Mouse (Mus musculus): ENCODE results near the gene Cspg4. TPM values are rescaled to one million over a fixed set of nuclear protein-coding genes. Genes with fewer than 3 reads are reported as not detected.
"Not testable (repeated sequence)": the region's sequence is repeated elsewhere in the genome, so short reads cannot be mapped to it uniquely, and the experiment has no call there.

The Cspg4 gene
- polyA plus RNA-seq, 1 experiment from 2014 or later = 13.8 TPM

DNA sequence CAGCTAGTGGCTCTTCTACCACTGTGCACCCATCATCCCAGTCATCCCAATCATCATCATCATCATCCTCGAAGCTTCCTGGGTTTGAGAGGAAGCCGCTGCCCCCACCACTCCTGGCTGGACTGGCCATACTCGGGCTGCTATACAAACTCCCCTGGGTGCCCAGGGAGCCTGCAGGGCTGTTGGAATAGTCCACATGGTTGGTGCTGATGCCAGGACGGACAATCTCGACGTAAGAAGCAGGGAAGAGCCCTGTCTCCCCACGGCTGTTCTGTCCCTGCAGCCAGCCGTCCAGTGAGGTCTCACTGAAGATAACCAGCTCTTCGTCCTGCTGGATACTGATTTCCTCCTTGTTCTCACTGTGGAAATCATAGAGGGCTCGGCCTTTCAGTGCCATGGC, 61.6 kb downstream of the Cspg4 start:
- peak overlapping the region; percentile 59 for H3K4me3 ChIP-seq (replicated peaks)
- peak overlapping the region; percentile 83 for H3K4me2 ChIP-seq
- WGBS = 87% methylated on average over 10 of the region's 10 CpGs
- H3K36me3 ChIP-seq = peaks cover 45% of the 10 kb centered on the region
- H3K4me1 ChIP-seq (replicated peaks) = peaks cover 50% of the 10 kb centered on the region
- 0 out of 2 replicates have a peak overlapping the region, but pooled peaks have one; percentile 98 for H3K27ac ChIP-seq
- no peak for ATAC-seq (ENCODE audit: insufficient number of reproducible peaks, insufficient read depth, low FRiP score, low TSS enrichment, low read depth)
- H3K27me3 ChIP-seq = no peaks in the 10 kb centered on the region
- H3K9ac ChIP-seq (replicated peaks) = peak overlapping the region; percentile 70; the same call in 1 of the 2 replicates
- H3K9me3 ChIP-seq = peaks cover 4% of the 10 kb centered on the region; the same call in 1 of the 2 replicates

DNA sequence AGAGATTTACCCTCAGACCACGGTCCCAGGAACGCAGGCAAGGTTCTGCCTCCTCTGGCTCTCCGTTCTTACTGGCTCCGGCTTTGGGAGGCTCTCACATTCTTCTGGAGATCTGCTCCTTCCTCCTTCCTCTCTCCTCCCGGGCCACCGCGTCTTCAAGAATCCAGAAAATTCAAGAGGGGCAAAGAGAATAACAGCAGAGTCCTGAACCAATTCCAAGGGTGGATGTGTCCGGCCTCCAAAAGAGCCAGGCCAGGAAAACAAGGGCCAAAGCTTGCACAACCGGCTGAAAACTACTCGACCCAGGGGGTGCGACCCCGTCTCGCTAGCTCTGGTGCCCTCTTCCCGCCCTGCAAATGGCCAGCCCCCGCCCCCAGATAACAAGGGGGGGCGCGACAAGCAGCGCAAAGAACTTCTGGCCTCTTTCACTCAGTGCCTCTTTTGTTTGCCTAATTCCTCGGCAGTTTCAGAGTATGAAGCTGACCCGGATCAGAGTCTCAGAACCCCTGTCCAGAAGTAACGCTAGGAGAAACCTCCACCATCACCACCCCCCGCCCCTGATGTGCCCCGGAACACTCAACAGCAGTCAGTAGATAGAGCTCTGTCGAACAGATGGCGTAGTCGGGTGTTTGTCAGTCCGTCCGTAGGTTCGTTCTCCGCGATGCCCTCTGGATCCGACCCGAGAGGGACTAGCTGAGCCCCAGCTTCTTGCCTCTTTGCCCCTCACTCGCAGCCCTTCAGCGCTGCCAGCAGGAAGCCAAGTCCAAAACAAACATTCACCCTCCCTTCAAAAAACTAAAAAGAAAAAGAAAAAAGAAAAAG, 62.6 kb downstream of the Cspg4 start:
- peaks cover 50% of the 10 kb centered on the region for H3K4me1 ChIP-seq (replicated peaks)

DNA sequence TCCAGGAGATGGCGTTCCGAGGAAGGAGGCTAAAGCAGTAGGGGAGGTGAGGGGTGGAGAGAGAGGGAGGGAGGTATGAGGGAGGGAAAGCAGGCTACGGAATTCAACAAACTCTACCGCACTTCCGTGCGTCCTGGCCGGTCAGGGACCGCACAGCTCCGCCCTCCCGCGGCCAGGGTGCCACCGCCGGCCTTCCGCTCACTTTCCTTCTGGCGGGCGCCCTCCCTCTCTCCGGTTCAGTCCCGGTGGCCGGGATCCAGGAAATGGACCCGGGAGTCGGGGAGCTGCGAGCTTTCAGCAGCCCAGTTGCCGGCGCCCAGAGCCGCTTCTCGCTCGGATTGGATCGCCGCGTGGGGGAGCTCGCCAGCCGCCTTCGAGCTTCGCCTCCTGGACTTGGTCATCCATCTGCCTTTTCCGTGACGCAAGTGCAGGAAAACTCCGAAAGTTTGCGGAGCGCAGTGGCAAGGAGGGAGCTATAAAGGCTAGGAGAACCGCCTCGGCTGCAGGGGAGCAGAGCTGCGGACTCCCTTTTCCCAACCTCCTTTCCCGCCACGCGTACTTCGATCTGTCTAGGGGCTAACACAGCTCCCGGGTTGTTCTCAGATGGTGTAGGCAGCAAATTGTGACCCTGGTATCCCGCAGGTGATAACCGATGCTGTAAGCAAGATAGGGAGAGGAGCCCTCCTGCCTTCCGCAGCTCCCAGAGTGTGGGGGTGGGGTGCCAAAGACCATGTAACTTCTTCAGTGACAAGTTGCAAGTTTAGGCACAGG, 63.4 kb downstream of the Cspg4 start, which contains the start of gene Snx33:
TSS of gene Snx33 (minus strand) at position 331 of the 771 bp plus-strand sequence.
- ATAC-seq (ENCODE audit: insufficient number of reproducible peaks, insufficient read depth, low FRiP score, low TSS enrichment, low read depth) = peak; percentile 88
- peak within 1 kb of the TSS; percentile 59 for H3K4me3 ChIP-seq (replicated peaks)
- H3K4me2 ChIP-seq = peak within 1 kb of the TSS; percentile 83
- peaks cover 27% of the 10 kb centered on the region for H3K36me3 ChIP-seq
- no peaks in the 10 kb centered on the region for H3K27me3 ChIP-seq
- H3K9me3 ChIP-seq = no peaks in the 10 kb centered on the region
- peak within 1 kb of the TSS; percentile 98 for H3K27ac ChIP-seq
- peaks cover 44% of the 10 kb centered on the region for H3K4me1 ChIP-seq (replicated peaks)
- peak within 1 kb of the TSS; percentile 70 for H3K9ac ChIP-seq (replicated peaks)
- under 1% methylated on average over 47 of the region's 50 CpGs for WGBS

More for the DNA sequence above, 62.6 kb downstream of the Cspg4 start:
- 1% methylated on average over 35 of the region's 35 CpGs for WGBS
- Histone ChIP-seq H3K4me2 (peak overlapping the region; percentile 83), H3K9me3 (no peaks in the 10 kb centered on the region), H3K4me3 (replicated peaks) (peak overlapping the region; percentile 59), H3K27me3 (no peaks in the 10 kb centered on the region), H3K27ac (peak overlapping the region; percentile 98), H3K9ac (replicated peaks) (peak overlapping the region; percentile 70), H3K36me3 (peaks cover 35% of the 10 kb centered on the region)
- ATAC-seq (ENCODE audit: insufficient number of reproducible peaks, insufficient read depth, low FRiP score, low TSS enrichment, low read depth) = peak; percentile 58

DNA sequence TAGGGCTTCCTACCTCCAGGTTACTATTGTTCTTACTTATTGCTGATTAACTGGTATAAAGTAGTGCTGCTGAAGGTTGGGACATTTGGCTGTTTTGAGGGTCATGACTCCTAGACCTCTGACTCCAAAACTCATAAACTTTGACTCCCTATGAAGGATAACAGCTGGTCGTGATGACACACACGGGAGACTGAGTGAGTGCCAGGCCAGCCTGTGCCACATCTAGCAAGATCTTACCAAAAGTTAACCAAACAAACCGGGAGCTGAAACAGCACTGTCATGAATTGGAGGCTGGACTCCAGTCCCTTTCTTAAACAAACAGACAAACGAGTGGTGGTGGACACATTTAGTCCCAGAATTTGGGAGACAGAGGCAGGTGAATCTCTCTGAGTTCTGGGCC, 64.7 kb downstream of the Cspg4 start:
- WGBS = 39% methylated on average over 4 of the region's 4 CpGs

DNA sequence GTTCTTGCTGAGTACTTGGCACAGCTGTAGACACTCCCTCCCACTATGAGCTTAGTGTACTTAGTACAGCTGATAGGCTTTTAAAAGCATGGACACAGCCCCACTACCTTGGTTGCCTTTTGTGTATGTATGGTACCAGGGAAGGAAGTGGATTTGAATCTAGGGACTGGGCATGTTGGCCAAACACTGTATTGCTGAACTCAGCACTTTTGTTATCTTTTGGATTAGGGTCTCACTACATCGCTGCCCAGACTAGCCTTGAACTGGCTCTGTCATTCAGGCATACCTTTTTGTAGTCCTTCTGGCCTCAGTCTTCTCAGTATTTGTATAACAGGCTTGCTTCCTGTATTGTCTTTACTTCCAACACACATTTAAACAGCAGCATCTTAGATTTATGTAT, 65.7 kb downstream of the Cspg4 start:
- no peak overlapping the region for H3K4me3 ChIP-seq (replicated peaks)
- WGBS = 83% methylated on average over 1 of the region's 1 CpGs
- peaks cover 8% of the 10 kb centered on the region for H3K36me3 ChIP-seq
- H3K4me1 ChIP-seq (replicated peaks) = peaks cover 21% of the 10 kb centered on the region
- no peaks in the 10 kb centered on the region for H3K9me3 ChIP-seq
- no peak overlapping the region for H3K4me2 ChIP-seq
- ATAC-seq (ENCODE audit: insufficient number of reproducible peaks, insufficient read depth, low FRiP score, low TSS enrichment, low read depth) = no peak
- H3K9ac ChIP-seq (replicated peaks) = no peak overlapping the region
- H3K27me3 ChIP-seq = no peaks in the 10 kb centered on the region
- H3K27ac ChIP-seq = no peak overlapping the region

More for the DNA sequence above, 64.7 kb downstream of the Cspg4 start:
- ATAC-seq (ENCODE audit: insufficient number of reproducible peaks, insufficient read depth, low FRiP score, low TSS enrichment, low read depth) = no peak
- Histone ChIP-seq H3K4me1 (replicated peaks) (peaks cover 31% of the 10 kb centered on the region), H3K27ac (no peak overlapping the region), H3K4me2 (no peak overlapping the region), H3K36me3 (peaks cover 18% of the 10 kb centered on the region), H3K27me3 (no peaks in the 10 kb centered on the region), H3K9ac (replicated peaks) (no peak overlapping the region), H3K4me3 (replicated peaks) (no peak overlapping the region), H3K9me3 (no peaks in the 10 kb centered on the region)

DNA sequence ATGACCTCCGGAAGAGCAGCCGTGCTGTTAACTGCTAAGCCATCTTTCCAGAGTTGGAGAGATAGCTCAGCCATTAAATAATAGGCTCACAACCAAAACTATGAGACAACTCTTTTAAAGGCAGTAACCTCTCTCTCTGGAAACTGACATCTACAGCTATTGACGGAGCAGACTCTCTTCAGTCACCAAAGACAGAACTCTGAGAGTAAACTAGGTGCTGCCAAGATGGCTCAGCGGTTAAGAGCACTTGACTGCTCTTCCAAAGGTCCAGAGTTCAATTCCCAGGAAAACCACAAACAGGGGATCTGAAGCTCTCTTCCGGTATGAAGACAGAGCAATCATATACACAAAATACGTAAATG, 72.0 kb downstream of the Cspg4 start:
- WGBS = 19% methylated on average over 6 of the region's 6 CpGs
- H3K9ac ChIP-seq (replicated peaks) = no peak overlapping the region
- H3K27ac ChIP-seq = no peak overlapping the region
- H3K27me3 ChIP-seq = no peaks in the 10 kb centered on the region
- peak overlapping the region; percentile 89 for H3K4me2 ChIP-seq
- no peak for ATAC-seq (ENCODE audit: insufficient number of reproducible peaks, insufficient read depth, low FRiP score, low TSS enrichment, low read depth)
- H3K9me3 ChIP-seq = no peaks in the 10 kb centered on the region
- peaks cover 13% of the 10 kb centered on the region for H3K4me1 ChIP-seq (replicated peaks)
- peak overlapping the region; percentile 85 for H3K4me3 ChIP-seq (replicated peaks)
- peaks cover 6% of the 10 kb centered on the region; the same call in 1 of the 2 replicates for H3K36me3 ChIP-seq

DNA sequence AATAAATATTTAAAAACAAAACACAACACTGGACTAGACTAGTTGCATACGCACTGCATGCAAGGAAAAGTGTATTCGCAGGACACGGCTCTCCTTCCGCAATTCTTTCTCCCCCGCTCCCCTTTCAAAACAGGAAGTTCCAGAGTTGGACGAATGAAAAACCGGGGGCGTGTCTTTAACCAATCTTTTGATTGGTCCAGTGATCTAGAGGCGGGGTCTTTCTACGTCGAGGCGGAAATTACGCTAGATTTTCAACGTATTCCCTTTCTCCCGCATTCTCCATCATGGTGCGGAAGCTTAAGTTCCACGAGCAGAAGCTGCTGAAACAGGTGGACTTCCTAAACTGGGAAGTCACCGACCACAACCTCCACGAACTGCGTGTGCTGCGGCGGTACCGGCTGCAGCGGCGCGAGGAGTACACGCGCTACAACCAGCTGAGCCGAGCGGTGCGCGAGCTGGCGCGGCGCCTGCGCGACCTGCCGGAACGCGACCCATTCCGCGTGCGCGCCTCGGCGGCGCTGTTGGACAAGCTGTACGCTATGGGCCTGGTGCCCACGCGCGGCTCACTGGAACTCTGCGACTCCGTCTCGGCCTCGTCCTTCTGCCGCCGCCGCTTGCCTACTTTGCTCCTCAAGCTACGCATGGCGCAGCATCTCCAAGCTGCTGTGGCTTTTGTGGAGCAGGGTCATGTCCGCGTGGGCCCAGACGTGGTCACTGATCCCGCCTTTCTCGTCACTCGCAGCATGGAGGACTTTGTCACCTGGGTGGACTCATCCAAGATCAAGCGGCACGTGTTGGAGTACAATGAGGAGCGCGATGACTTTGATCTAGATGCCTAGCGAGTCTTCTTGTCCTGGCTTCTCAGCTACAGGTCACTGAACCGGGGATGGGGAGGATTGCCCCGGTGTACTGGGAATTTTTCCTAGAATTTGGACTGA, 72.7 kb downstream of the Cspg4 start, which contains the start of gene Imp3:
TSS of gene Imp3 (plus strand) at position 253 of the 938 bp plus-strand sequence.
- Histone ChIP-seq H3K36me3 (peaks cover 6% of the 10 kb centered on the region; the same call in 1 of the 2 replicates), H3K9ac (replicated peaks) (peak within 1 kb of the TSS; percentile 85), H3K4me1 (replicated peaks) (peaks cover 13% of the 10 kb centered on the region), H3K27ac (peak within 1 kb of the TSS; percentile 89), H3K4me2 (peak within 1 kb of the TSS; percentile 89), H3K27me3 (no peaks in the 10 kb centered on the region), H3K9me3 (no peaks in the 10 kb centered on the region), H3K4me3 (replicated peaks) (peak within 1 kb of the TSS; percentile 85)
- WGBS = under 1% methylated on average over 73 of the region's 73 CpGs
- peak; percentile 89 for ATAC-seq (ENCODE audit: insufficient number of reproducible peaks, insufficient read depth, low FRiP score, low TSS enrichment, low read depth)

DNA sequence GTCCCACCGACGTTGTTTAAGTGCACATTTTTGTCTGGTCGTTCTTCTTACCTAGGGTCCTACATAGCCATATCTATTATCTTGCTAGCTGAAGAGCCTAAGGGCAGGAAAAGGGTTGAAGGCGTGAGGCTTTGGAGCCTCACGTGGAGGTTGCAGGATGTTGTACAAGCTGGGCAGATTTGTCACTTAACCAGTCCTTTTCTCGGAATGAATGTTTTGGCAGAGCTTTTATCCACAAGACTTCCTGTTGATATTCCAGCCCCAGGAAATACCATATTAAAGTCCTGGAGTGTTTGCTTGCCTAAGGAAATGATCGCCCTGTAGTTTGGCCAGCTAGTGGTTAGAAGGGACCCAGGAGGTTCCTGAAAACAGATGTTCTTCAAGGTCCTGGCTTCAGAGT, 73.5 kb downstream of the Cspg4 start:
- peaks cover 6% of the 10 kb centered on the region; the same call in 1 of the 2 replicates for H3K36me3 ChIP-seq
- peaks cover 13% of the 10 kb centered on the region for H3K4me1 ChIP-seq (replicated peaks)
- H3K4me3 ChIP-seq (replicated peaks) = peak overlapping the region; percentile 85
- peak overlapping the region; percentile 89 for H3K4me2 ChIP-seq
- peak overlapping the region; percentile 17; the same call in 1 of the 2 replicates for H3K27ac ChIP-seq
- H3K9me3 ChIP-seq = no peaks in the 10 kb centered on the region
- no peak for ATAC-seq (ENCODE audit: insufficient number of reproducible peaks, insufficient read depth, low FRiP score, low TSS enrichment, low read depth)
- H3K9ac ChIP-seq (replicated peaks) = peak overlapping the region; percentile 85
- under 1% methylated on average over 7 of the region's 7 CpGs for WGBS
- no peaks in the 10 kb centered on the region for H3K27me3 ChIP-seq

DNA sequence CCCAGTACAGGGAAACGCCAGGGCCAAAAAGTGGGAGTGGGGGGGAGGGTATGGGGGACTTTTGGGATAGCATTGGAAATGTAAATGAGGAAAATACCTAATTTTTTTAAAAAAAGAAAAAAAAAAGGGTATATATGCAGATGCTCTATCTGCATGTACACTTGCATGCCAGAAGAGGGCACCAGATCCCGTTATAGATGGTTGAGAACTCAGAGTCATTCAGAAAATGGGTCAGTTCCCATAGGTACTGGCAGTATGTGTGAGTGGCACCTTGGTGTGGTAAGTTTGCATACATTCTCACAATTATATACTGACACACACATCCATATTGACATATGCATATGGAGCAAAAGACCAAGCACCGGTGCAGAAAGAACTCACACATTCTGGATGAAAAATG, 82.6 kb downstream of the Cspg4 start:
- H3K4me3 ChIP-seq (replicated peaks); H3K9me3 ChIP-seq; H3K4me1 ChIP-seq (replicated peaks); H3K4me2 ChIP-seq; H3K27me3 ChIP-seq; H3K9ac ChIP-seq (replicated peaks); H3K36me3 ChIP-seq; ATAC-seq (ENCODE audit: insufficient number of reproducible peaks, insufficient read depth, low FRiP score, low TSS enrichment, low read depth); H3K27ac ChIP-seq: not testable (repeated sequence)
- WGBS = 31% methylated on average over 3 of the region's 3 CpGs

DNA sequence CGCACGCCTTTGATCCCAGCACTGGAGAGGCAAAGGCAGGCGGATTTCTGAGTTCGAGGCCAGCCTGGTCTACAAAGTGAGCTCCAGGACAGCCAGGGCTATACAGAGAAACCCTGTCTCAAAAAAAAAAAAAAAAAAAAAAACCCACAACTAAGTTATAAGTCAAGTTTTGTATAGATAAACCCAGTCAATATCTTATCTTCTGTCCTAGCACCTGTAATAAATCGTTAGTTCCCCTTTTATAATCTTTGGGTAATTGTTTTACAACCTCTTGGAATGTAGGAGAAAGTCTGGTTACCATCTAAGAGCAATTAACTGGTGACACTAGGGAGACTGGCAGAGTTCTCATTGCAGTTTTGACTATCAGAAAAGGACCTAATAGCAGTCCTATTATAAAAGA, 83.9 kb downstream of the Cspg4 start:
- H3K4me1 ChIP-seq (replicated peaks); H3K27me3 ChIP-seq; ATAC-seq (ENCODE audit: insufficient number of reproducible peaks, insufficient read depth, low FRiP score, low TSS enrichment, low read depth); H3K36me3 ChIP-seq; H3K4me3 ChIP-seq (replicated peaks); H3K9me3 ChIP-seq; H3K4me2 ChIP-seq; H3K9ac ChIP-seq (replicated peaks); H3K27ac ChIP-seq: not testable (repeated sequence)
- WGBS = 27% methylated on average over 5 of the region's 5 CpGs
